Mouse (Mus musculus) fat pad, adult 2 months (tissue): ENCODE measurements at regions not wholly inside any gene's neighbourhood (a gene's known extent, or its start where the extent isn't known, plus 50 kb on each side); places are given as distances from the start of the nearest gene placed in this dataset.
"Not testable (repeated sequence)": the region's sequence is repeated elsewhere in the genome, so short reads cannot be mapped to it uniquely, and the experiment has no call there.

ENCODE experiments used
- DNase-seq: peaks from one replicate; pipeline ENCODE4 v3.0.0-alpha.2; 2011; ENCODE audit warnings: low read depth, low spot score; ENCODE audit errors: extremely low read depth

GRCm38 (mm10) chr19:32972116-32972515, 214.8 kb downstream of the Pten start:
- DNase-seq, result no peak

GRCm38 (mm10) chr19:32973130-32973529, 215.8 kb downstream of the Pten start:
- no peak for DNase-seq

DNA sequence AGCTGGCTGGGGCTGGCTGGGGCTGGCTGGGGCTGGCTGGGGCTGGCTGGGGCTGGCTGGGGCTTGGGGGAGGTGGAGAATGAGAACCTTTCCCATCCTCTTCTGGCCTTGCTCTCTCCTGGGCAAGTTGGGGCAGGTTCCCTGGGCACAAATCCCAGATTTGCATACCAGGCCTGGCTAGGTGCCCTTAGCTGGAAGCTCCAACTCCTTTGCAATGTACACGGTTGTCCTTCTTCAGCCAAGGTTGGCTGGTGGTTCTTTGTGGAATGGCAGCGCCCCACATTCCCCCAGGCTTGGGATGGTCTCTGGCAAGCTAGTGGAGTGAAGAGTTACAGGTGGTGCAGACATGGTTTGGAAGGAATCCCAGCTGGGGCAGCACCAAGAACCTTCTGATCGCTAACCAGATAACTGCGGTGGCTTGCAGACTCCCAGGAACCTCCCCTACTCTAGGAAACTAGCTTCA, 217.5 kb downstream of the Pten start:
- DNase-seq, result peak; percentile 96

DNA sequence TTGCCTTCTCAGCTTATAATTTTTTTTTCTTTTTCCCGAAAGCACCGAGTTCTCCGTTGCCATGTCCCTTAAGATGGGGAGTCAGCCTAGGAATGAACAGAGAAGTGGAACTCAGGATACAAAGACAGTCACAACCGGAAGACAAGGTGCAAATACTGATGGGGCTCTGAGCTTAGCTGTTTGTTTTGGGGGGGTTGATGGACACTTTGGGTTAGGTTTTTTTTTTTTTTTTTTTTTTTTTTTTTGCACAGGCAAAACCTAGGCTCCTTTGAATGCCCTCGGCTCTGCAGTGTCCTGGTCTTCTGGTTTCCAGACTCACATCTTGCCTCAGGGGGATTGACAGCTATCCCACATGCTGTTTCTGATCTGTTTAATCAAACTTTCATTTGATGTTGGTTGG, 218.0 kb downstream of the Pten start:
- DNase-seq, result no peak

- DNase-seq, result no peak
These were observed 219.2 kb downstream of the Pten start for GRCm38 (mm10) chr19:32976507-32976906.

GRCm38 (mm10) chr19:32978037-32978745, 220.9 kb downstream of the Pten start:
- DNase-seq, result peak; percentile 76

DNA sequence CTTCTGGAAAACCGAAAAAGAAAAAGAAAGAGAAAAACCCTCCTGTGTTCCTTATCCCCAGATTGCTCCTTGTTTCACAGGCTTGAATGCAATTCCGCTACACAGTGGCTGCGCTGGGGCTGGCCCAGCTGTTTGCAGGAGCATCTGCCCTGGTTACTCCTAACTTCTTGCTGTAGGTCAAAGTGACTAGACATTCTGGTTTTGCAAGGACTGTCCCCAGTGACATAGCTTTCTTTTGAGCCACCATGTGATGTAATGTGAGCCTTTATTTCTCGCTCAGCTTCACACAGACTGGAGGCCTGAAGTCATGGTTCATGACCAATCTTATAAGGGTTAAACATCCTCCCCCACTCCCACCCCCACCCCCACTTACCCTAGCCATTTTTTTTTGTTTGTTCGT, 222.8 kb downstream of the Pten start:
- DNase-seq, result no peak

- DNase-seq, result no peak
These were observed 231.4 kb downstream of the Pten start for GRCm38 (mm10) chr19:32988713-32989112.

GRCm38 (mm10) chr19:32989346-32989745, 232.0 kb downstream of the Pten start:
- no peak for DNase-seq

DNA sequence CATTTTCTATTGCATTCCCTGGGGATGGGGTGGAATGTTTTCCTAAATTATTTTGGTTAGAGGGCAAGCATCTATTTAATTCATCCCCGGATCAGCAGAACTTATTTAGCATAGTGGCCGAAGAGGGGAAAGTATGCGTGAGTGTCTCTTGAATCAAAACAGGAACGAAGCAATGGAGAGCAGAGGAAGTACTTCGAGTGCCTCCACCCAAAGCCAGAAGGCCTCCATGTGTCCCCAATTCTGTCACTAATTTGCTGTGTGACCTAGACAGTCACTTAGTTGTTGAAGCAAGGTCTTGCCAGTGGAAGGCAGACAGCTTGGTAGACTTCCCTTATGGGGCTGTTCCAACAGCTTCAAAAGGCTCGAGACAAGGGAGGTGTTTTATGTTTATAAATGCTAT, 233.3 kb downstream of the Pten start:
- no peak for DNase-seq

DNA sequence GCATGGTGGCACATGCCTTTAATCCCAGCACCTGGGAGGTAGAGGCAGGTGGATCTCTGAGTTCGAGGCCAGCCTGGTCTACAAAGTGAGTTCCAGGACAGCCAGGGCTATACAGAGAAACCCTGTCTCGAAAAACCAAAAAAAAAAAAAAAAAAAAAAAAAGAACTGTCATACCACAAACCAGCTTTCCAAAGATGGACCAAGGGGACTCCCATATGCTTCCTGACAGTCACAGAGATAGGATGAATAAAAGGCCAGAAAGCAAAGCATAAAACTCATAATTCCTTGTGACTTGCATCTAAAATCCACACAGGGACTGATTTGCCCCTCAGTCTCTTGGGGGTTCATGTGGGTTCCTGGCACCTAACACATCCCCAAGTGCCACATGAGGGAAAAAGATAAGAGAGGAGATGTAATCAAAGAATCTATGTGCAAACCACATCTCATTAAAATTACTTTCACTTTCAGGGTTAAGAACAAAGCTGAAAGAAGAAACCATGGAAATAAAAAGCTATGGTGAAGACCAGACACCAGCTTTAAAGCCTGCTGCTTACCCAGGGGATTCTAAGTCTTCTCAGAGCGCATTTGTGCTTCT, 241.4 kb downstream of the Pten start:
- no peak for DNase-seq

GRCm38 (mm10) chr19:33007582-33007981, 250.3 kb downstream of the Pten start:
- no peak for DNase-seq

- DNase-seq, result no peak
These were observed 250.8 kb downstream of the Pten start for GRCm38 (mm10) chr19:33008076-33008475.

DNA sequence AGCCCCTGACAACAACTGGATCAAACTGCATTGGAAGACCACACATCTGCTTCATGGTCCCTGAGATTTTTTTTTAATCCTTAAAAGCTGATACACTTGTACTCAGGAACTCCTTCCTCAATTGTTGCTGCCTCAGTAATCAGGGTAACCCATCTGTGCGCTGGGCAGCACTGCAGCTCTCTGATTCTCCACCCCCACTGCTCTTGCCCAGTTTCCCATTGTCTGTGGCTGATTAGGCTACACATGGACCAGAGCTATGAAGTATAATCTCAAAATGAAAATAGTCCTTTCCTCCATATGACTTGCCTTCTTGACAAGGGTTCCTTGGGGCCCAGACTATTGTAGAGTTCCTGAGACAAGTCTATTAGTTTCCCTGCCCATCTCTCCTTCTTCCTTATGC, 251.5 kb downstream of the Pten start:
- no peak for DNase-seq

GRCm38 (mm10) chr19:33010886-33011446, 253.7 kb downstream of the Pten start:
- DNase-seq, result no peak

DNA sequence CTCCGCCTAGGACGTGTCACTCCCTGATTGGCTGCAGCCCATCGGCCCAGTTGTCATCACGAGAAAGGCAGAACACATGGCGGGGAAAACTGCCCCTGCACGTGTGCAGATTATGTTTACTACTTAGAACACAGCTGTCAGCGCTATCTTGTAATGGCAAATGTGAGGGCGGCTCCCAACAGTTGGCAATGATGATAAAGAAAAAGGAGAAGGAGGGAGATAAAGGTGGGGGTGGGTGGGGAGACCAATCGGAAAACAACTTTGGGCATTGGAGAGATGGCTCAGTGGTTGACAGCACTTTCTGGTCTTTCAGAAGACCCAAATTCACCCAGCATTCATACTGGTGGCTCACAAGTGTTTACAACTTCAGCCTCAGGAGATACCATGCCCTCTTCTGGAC, 257.6 kb downstream of the Pten start:
- DNase-seq, result not testable (repeated sequence)

- no peak for DNase-seq
These were observed 263.9 kb downstream of the Pten start for GRCm38 (mm10) chr19:33021161-33021560.

DNA sequence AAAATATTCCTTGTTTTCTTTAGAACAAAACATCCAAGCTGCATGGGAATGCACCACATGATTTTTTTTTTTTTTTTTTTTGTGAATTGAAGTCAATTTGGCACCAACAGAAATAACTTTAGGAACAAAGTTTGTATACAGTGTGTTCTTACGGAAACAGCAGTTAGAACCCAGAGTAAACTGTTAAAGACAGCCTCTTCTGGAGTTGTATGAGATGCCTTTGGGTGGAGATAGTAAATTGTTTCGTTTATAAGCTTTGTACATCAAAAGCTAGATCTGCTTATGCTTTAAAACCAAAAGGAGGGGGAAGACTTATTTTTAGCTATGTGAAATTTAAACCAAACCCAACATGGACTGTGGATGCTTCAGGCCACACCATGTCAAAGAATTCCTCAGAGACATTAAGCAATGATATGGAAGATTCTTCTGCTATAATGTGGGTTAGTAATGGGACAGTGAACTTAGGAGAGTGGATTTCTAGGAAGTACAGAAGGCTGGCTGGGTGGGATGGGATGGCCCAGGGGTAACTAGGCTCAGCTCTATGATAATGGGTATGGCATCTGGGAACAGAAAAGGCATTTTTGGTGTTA, 265.6 kb downstream of the Pten start:
- DNase-seq, result no peak

DNA sequence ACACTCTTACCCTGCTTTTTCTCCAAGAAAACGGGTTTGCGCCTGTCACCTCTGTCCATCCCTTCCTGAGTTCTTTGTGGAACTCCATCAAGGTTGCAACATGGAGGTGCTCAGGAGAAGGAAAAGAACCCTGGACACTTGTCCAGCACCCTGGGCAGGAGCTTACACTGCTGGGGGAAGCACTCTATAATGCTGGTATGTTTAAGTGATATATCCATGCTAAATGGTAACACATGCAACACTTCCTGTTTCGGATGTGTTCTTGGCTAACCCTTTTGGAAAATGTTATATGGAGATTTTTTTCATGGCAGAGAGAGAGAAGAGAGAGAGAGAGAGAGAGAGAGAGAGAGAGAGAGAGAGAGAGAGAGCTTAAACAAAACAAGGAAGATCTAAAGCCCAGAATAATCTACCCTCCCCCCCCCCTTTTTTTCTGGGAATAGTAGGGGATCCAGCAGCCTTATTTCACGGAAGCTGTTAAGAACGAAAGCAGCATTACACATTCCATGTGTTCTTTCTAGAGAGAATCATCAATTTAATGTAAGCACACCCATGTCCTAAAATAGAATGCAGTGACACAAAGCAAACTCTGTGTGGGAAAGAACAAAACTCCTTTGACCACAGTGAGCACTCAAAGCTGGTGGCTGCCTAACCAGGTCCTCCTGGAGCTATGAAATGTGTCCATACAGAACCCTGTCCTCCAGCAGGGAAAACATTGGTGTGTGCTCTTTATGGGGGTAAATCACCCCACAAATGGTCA, 272.6 kb downstream of the Pten start:
- DNase-seq, result no peak

DNA sequence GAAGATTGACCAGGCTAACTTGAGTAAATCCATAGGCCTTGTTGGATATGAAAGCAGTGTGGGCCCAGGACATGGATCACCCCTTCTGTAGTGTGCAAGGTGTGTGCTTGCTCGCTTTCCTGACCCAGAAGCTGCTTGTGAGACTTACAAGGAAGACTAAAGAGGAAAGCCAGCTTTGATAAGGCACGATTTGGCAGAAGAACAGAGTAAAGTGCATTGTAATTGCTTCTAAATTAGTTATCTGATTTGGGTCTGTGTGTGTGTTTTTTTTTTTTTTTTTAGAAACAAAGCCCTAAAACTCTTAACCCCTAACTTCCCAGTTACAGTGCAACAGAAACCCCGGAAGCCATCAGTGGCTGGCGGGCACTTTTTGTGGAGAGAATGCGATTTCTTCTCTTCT, 283.2 kb downstream of the Pten start:
- DNase-seq, result no peak

GRCm38 (mm10) chr19:33040991-33041390, 283.7 kb downstream of the Pten start:
- no peak for DNase-seq
